Mouse (Mus musculus): ENCODE results near the gene Exoc2.

The Exoc2 gene

DNA sequence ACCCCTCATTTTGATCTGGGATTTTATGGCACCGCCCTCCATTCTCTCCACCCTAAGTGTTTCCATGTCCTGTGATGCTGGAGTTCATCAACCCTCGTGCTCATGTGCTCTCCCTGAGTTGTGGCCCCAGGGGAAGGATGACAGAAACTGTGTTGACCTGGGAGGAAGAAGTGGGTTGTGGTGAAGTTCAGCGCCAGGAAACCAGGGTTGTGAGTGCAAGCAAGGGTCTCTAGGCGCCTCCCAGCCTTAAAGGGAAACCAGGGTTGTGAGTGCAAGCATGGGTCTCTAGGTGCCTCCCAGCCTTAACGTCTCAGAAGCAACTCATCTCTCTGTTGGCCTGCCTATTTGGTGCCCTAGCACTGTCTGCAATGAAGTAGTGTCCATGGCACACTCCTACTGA lies 160.4 kb downstream of the Exoc2 start:
- no peak for DNase-seq

DNA sequence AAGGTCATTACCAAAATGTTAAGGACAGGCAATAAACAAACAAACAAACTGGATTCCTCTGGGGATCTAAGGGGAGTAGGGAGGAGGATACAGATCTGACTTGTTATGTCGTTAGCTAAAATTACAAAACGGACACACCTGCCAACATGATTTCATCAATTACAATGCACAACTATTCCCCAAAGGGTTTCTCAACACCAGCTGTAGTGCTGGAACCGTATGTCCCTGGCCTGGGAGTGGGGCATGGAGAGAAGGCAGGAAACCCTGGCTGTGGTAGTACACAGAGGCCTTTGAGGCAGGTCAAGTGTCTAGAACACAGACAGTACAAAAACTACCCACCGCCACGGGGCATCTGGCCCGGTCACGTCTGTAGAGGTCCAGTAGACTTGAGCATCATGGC lies 164.7 kb downstream of the Exoc2 start:
- DNase-seq: no peak

DNA sequence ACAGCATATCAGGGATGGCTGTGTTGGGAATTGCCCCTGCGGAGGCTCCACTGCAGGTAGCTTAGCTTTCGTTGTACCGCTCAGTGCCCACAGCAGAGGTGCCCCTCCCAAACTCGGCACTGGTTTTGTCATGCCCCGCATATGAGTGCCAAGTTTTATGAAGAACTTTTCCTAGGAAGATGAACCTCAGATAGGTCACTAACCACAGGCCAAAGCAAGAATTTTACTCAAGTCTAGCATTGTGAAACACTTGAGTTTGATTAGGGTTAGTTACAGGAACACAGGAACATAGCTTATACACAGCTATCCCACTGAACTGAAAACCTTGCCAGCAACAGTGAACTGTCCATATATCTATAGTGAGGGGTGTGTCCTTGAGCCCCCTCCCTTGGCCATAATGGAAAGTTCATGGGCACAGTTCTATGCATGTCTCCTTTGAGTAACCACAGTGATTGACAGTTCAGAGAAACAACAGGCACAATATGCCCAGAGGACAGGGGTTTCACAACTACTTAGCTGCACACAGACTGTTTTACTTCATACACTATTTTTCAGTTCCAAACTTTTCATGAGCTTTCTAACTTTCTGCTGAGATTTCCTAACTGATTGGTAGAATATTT lies 171.4 kb downstream of the Exoc2 start:
- no peak for DNase-seq

DNA sequence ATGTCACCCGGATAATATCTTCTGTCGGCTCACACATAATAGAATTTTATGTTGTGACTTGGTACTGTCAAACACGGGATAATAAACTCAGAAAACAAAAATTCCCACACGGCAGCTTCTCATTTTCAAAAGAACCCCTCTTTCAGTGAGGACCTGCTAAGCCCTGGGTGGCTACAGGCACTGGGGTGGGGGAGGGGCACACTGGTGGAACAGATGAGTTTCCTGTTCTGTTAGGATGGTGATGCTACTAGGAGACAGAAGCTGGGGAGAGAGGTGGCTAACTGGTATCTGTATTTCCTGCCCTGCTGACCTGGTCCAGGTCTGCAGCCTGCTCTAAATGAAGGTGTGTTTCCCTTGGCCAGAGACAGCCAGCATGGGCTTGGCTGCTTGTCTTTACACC lies 172.0 kb downstream of the Exoc2 start:
- no peak for DNase-seq

DNA sequence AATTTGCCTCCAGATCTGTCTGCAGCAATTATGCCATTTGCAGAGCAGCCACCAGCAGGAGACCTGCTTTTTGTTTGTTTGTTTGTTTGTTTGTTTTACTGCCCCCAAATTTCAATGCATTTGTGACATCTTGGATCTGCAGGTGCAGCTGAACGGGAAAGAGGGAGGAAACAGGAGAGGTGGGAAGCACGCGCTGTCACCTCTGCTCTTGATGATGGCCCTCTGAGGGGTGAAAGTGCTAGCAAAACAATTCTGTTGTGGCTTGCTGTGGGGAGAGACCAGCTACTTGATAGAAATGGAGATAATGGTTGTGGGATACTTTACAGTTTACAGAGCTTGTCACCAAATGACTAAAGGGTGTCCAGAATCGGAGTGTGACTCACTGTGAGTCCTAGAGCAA lies 177.9 kb downstream of the Exoc2 start:
- DNase-seq: no peak

DNA sequence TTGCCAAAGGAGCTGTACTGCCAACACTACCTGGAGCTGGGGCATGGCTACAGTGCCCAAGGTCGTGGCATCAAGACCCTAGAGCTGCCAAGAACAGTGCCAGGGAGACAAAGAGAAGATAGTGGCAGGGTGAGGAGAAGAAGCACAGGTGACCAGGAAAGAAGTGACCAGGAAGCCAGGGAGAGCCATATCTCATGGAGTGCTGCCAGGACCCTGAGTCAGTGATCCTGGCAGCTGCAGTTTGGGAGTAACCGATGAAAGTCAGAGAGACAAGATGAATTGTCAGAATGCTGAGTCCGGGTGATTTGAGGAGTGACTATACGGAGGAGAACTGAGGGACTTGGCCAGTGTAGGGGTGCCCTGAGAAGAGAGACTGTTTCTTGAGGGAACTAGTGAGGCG lies 180.3 kb downstream of the Exoc2 start:
- no peak for DNase-seq

DNA sequence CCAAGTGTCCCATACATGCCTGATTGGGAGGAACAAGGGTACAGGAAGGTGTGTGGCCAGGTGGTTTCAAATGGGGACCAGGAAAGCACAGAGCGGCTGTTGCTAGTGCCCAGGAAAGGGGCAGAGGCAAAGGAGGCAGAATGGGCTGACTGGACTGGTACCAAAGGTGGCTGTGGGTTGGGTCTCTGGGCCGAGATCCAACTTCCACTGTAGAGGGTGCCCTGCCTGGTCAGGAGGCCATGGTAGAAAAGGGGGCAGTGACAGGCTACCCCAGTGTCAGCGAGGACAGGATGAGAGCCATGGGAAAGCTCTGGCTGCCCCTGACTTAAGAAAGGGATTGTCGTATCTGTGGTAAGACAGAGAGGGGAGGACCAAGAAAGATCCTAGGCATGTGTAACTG lies 180.7 kb downstream of the Exoc2 start:
- no peak for DNase-seq

DNA sequence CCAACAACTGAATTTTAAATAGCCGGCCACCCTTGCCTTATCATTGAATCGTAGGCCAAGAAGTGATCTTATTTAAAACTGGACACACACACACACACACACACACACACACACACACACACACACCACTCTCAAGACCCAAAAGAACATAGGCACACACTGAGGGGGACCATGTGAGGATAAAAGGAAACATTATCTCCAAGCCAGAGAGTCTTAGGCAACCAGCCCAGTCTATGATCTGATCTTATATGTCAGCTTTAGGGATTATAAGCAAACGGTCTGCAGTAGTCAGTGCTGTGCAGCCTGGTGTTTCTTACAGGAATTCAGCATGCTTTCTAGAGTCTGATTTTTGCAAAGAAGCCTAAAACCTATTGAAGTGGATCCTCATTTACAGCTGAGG lies 181.2 kb downstream of the Exoc2 start:
- DNase-seq: no peak

DNA sequence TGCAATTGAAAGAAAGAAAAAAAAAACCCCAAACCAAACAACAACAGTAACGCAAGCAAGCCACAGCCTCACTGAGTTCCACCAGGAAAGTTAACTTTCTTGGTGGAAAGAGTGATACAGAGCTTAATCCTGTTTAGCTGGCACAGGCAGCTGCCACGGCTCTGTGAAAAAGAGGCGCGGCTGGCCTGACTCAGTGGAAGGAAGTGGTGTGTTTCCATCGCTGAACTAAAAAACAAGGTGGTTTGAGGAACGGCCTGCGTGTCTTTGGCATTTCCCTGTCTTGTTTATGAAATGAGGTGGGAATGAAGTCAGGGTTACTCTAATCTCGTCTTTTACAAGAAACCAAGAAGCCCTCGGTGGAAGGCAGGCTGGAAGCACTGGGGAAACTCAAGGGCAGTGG lies 181.6 kb downstream of the Exoc2 start:
- DNase-seq: no peak

DNA sequence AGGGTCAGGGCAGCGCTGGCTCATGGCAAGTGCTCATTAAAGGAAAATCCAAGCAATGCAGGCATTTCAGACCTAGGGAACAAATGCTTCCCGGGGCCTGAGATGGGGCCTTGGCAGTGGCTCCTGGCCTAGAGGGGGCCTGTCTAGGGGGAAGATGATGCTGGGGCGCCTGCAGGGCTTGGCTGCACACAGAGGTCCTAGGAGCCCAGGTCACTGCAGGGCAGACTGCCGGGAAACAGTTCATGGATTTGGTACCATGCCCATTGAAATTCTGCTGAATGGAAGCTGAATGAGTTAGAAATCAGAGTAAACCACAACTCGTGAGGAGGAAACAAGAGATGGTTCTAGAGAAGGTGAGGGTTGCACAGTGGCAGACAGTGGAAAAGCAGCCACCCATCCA lies 183.9 kb downstream of the Exoc2 start:
- DNase-seq: no peak

DNA sequence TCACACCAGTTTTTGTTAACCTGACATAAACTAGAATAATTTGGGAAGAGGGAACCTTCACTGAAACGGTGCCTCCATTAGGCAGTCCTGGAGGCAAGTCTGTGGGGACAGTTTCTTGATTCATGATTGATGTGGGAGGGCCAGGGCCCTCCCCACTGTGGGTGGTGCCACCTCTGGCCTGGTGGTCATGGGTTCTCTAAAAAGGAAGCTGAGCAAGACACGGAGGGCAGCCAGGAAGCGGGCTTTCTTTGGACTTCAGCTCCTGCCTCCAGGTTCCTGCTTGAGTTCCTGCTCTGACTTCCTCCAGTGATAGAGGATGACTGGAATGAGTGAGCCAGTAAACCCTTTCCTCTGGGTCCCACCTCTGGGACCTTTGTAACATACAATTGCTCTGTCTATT lies 185.5 kb downstream of the Exoc2 start:
- DNase-seq: no peak

DNA sequence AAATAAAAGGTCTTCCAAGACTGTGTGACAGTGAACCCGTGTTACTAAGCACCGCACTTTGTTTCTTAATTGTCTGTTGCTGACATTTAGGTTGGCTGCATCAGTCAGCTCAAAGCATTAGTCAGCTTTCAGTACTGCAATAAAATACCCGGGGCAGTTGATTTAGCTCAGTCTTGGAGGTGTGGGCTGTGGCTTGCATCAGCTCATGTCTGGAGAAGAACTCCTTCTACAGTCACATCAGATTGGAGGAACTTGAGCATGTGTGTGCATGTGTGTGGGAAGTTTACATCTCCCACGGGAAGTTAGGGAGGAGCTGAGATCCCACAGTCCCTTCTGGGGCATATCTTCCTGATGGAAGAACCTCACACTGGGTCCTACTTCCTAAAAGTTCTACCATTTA lies 185.9 kb downstream of the Exoc2 start:
- DNase-seq: no peak

DNA sequence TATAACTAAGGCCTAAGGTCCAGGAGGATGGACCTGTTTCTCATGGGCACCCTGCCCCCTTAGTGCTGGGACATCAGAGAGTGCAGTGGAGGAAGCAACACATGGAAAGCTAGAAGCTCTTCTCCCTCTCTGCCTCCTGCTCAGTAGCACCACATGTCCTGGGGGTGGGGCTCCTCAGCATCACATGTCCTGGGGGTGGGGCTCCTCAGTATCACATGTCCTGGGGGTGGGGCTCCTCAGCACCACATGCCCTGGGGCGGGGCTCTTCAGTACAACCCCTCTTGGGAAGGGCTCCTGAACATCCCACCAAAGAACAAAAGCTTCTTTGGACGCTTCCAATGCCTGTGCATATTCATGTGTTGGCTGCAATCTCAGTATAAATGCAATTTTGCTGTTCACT lies 186.3 kb downstream of the Exoc2 start:
- DNase-seq: no peak

DNA sequence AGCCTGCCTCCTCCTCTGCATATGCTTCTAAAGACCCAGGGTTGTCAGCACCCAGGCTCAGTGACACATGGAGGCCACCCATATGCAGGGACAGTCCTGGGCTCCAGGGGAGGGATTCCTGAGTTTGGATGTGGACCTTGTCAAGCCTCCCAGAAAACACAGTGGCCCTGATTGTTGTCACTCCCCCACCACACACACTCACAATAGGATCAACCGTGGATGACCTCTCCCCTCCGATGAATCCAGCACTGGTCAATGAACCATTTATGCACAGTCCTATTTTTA lies 186.9 kb downstream of the Exoc2 start:
- DNase-seq: no peak

DNA sequence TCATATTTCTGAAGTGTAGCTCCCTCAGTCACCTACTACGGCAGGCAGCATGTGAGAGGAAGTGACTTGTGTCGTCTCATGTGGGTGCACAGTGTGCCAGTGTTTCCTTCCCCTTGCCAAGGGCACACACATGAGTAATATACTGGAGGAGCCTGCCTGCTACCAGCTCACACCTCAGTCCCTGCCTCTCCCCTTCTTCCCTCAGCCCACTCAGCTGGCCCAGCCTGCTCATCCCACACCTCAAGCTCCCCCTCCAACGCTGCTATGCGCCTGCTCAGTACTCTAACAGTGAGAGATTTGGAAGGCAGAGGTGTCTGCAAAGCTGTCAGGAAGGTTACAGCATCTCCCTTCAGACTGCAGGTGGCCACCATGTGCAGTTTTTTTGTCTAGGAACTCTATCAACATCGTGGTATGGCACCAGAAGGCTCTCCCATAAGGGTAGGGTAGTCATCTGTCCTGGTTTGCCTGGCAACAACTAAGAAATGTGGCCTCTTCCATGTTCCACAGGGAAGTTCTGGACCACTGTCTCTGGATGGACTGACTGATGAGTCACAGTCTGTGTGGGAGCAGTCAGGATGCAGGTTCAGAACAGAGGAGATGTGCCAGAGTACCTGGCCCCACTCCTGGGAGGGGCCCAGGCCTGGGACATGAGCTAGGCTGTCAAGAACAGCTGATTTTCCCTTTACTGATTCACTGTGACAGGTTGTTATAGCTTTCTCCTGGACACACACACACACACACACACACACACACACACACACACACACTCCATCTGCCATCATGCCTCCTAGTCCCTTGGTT lies 187.5 kb downstream of the Exoc2 start:
- no peak for DNase-seq

DNA sequence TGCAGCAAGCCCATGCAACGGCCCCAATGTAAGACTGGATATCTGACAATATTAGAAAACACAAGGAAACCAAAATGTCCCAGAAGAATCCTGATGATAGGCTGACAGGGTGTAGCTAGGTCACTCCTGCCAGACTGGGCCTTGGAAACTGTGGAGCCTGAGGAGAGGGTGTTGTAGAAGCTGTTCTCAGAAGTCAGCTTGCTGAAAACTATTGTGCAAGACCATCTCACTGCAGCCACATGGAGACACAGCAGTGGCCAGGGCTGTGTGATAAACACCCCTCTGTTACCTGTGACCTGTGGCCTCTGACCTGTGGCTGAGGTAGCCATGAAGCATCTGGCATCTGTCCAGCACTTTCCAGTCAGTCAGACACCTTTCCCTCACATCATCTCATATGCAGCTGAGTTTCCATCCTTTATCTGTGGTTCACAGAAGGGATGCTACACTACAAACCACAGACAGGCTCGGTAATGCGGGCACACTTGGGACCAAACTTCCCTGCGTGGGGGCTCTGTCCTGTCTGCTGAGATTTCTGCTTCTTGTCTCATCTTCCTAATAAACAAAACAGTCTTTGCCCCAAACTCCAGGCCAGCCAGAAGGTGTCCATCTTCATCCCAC lies 188.4 kb downstream of the Exoc2 start:
- no peak for DNase-seq

DNA sequence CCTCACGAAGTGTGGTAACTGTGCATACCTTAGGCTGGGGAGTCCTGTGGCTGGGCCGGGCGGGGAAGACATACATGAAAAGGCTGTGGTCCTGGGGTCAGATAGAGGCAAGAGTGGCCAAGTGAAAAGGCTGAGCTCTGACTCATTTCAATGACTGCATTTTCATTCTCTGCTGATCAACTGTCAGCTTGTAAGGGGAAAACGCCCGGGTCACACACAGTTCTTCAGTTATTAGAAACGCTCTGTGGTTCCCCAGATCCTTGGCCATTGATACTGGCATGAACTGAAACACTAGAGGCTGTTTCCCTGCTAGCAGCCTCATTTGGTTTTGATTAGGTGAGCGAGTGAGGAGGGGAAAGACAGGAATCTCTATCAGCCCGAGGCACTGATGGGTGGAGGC lies 191.5 kb downstream of the Exoc2 start:
- DNase-seq: no peak

DNA sequence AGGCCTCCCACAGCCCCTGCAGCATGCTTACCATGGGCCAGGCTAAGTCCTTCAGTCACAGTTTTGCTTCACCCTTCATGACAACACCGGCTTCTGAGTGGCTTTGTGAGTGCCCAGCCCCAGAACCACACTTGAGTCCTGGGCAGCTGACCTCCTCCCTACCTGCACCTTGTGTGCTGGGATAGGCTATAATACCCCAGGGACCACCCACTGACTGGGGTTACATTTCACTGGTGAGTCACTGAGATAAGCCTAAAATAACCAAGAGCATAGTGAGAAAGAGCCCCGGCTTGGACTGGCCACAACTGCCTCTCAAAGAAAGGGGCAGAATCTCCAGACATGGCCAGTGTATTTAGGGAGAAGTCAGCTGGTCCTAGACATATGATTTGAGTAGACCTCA lies 192.0 kb downstream of the Exoc2 start:
- no peak for DNase-seq

DNA sequence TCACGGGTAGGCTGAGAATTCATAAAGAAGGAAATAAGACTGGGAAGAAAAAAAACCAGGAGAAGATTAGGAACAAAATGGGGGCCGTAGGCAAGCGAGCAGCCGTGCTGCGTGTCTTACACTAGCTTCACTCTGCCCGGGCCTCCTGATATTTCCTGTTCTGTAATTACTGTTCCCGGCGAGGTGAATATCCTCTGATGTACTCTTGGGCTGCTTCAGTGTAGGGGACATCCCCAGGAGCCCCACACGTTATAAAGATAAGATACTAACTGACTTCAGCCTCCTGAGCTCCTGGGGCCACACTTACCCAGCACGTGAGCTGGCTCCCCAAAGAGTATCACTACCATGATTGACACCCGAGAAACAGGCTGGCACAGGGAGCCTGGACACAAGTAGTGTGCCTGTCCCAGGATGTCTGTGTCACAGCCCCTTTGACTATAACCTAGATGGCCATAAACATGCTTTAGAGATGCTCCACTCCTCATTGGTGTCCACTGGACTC lies 196.2 kb downstream of the Exoc2 start:
- DNase-seq: no peak

DNA sequence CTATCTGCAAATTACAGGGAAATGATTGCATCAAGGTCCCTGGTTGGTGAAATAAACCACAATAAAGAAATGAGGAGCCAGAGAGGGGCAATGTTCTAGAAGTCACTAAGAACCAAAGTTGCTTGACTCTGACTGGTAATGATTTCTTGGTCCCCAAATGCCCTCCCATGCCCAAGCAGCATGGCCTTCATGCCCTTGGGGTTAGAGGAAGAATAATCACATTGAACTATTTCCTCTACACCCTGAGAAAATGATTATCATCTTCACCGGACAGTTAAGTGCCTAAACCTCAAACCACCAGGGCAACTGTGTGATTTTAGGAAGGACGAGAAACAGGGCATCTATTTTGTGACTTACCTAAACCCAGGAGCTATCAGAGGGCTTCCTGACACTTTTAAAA lies 197.9 kb downstream of the Exoc2 start:
- DNase-seq: no peak

DNA sequence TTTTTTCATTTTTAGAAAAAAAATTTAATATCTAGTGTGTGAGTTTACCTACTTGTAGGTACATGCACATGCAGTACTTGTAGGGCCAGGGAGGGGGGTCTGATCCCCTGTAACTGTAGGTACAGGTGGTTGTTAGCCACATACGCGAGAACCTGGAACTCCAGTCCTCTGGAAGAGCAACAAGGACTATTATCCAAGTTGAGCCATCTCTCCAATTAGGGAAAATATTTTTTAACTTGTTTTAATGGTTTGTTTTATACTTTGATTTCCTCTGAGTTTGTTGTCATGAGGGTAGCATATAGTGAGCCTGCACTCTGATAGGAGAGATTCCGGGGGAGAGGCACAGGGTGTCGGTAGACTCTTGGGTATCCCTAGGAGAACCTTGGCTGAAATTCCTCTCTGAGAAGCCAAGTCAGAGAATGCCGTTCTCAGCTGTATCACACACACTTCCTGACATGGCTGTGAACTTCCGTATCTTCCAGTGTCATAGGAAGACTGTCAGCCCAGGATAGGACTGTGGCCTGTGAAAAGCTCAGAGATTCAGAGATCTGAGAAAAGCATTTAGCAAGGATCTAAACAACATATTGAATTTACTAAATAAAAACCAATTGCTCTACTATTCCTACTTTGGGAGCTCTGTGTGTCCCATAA lies 206.3 kb downstream of the Exoc2 start:
- DNase-seq: no peak

DNA sequence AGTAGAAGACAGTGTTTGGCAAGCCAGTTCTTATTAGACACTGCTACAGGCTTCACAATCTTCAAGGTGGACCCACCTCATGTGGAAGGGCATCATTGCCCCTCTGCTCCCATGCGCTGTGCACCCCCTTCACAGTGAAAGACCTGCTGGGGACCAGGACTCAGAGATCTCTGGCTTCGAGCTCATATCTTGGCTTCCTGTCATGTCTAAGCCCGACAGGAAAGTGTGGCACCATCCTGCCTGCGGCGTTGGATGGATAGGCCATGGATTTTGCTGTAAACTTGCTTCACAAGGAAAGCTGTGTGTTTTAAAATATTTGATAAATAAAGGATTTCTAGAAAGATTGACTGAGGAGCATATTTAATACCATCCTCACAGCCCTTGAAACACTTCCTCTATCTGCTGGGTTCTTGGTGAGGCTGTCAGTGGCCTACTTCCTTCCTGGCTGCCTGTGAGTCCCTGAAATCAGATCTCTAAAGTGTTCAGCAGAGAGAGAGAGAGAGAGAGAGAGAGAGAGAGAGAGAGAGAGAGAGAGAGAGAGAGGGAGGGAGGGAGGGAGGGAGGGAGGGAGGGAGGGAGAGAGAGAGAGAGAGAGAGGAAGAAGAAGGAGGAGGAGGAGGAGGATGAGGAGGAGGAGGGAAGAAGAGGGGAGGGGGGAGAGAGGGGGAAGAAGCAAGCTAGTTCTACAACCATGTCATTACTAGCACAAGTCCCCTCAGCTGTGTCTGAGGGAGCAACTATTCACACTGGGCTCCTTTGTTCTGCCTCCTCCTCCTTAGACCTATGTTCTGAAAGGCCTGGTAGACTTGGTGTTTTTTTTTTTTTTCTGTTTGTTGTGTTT lies 207.0 kb downstream of the Exoc2 start:
- no peak for DNase-seq

DNA sequence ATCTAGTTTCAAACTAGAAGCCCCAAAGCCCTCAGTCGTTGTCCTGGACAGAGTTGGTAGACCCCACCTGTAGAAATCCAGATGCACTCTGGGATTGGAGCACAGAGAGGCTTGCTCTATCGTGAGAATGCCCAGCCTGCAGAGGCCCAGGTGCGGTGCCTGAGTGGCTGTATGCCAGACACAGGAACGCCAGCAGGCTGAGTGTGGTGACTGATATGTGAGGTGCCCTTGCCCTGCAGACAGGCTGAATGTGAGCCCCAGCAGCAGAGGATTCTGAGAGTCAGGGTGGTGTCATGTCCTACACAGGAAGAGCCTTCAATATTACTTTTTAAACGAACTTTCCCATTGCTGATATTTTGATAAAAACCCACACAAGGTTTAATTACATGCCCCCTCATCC lies 208.0 kb downstream of the Exoc2 start:
- DNase-seq: no peak
